Mouse (Mus musculus) kidney, embryonic 16.5 days (tissue): Measurements from ENCODE around the gene Pyroxd1. TPM values are rescaled to one million over a fixed set of nuclear protein-coding genes. Genes with fewer than 3 reads are reported as not detected.
A peak's percentile ranks its signal among the peaks of the same experiment; 100 is the strongest.

Experiments used
- ATAC-seq: fragments of 200-750 bp; cut with Nextera tagmentation; 2 replicates; pipeline ENCODE4 v1.8.0; 2017; ENCODE audit warnings: moderate TSS enrichment; ENCODE audit not compliant: low FRiP score, low TSS enrichment
- H3K27ac ChIP-seq: fragments of 300-500 bp; sonication (generic); 2 replicates; pipeline ENCODE4 v1.5.1; 2014; ENCODE audit warnings: low read length
- H3K27me3 ChIP-seq: fragments of 300-500 bp; sonication (generic); 2 replicates; pipeline ENCODE4 v1.6.1; 2014; ENCODE audit warnings: low read length, control low read depth, mixed read lengths; ENCODE audit not compliant: insufficient read depth
- H3K36me3 ChIP-seq: fragments of 300-500 bp; sonication (generic); 2 replicates; pipeline ENCODE4 v1.6.1; 2014; ENCODE audit warnings: low read length, control low read depth, mixed read lengths; ENCODE audit not compliant: insufficient read depth
- H3K4me1 ChIP-seq: fragments of 300-500 bp; sonication (generic); 2 replicates; pipeline ENCODE4 v1.6.1; 2014; ENCODE audit warnings: low read length, control low read depth, mixed read lengths; ENCODE audit not compliant: insufficient read depth
- H3K4me2 ChIP-seq: fragments of 300-500 bp; sonication (generic); replicated peaks from 2 replicates; pipeline ENCODE4 v1.6.1; 2014; ENCODE audit warnings: low read depth, low read length
- H3K4me3 ChIP-seq: fragments of 300-500 bp; sonication (generic); 2 replicates; pipeline ENCODE4 v1.5.1; 2014; ENCODE audit warnings: mild to moderate bottlenecking, low read length
- H3K9ac ChIP-seq: fragments of 300-500 bp; sonication (generic); replicated peaks from 2 replicates; pipeline ENCODE4 v1.6.1; 2014; ENCODE audit warnings: low read length
- H3K9me3 ChIP-seq: fragments of 300-500 bp; sonication (generic); 2 replicates; pipeline ENCODE4 v1.6.1; 2016; ENCODE audit warnings: low read length, control low read depth
- WGBS: fragments of 180-500 bp; shearing (Covaris S2); extraction: QIAGEN DNeasy Blood & Tissue Kit; methylation state at CpG from one replicate; pipeline ENCODE4 v1.1.7; 2014; 5-methylcytosine and 5-hydroxymethylcytosine counted together
- polyA plus RNA-seq: library from polyadenylated mRNA; unstranded; fragments of >200 nt; fragmentation: Nextera tagmentation; extraction: Ambion mirVana; gene quantifications from 2 replicates; pipeline ENCODE4 v1.2.1, GENCODE M21; 2015

Pyroxd1 gene
- polyA plus RNA-seq, 1 experiment from 2014 or later = 18.3 TPM

DNA sequence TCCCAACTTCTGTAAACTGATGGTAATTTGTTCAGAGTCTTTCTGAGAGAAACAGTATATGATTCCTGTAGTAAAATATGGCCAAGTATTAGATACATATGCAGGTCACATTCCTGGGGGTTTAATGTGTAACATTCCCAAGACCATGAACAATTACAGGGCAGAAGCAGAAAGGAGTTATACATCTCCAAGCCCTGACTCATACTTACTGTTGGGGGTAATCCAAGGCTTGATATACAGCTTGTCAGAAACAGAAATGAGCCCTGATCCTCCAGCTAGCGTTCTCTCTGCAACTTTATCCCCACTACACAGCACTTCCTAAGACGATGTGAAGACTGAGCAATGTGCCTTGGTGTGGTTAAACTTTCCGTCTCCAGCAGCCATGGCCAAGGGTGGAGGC, 22.1 kb downstream of the Pyroxd1 start:
- Histone ChIP-seq H3K4me1 (no peaks in the 10 kb centered on the region), H3K4me3 (no peak overlapping the region), H3K9ac (no peak overlapping the region), H3K27me3 (no peaks in the 10 kb centered on the region), H3K4me2 (no peak overlapping the region), H3K36me3 (peaks cover 27% of the 10 kb centered on the region), H3K27ac (no peak overlapping the region), H3K9me3 (no peaks in the 10 kb centered on the region)
- no peak for ATAC-seq
- 89% methylated on average over 3 of the region's 3 CpGs for WGBS

- H3K9me3 ChIP-seq = no peaks in the 10 kb centered on the region
- 93% methylated on average over 3 of the region's 3 CpGs for WGBS
- no peaks in the 10 kb centered on the region for H3K4me1 ChIP-seq
- no peak for ATAC-seq
- peaks cover 33% of the 10 kb centered on the region for H3K36me3 ChIP-seq
- no peaks in the 10 kb centered on the region for H3K27me3 ChIP-seq
- H3K4me2 ChIP-seq = no peak overlapping the region
- no peak overlapping the region for H3K4me3 ChIP-seq
- H3K27ac ChIP-seq = no peak overlapping the region
- no peak overlapping the region for H3K9ac ChIP-seq
These were observed 24.1 kb downstream of the Pyroxd1 start for GRCm38 (mm10) chr6:142369568-142369967.

DNA sequence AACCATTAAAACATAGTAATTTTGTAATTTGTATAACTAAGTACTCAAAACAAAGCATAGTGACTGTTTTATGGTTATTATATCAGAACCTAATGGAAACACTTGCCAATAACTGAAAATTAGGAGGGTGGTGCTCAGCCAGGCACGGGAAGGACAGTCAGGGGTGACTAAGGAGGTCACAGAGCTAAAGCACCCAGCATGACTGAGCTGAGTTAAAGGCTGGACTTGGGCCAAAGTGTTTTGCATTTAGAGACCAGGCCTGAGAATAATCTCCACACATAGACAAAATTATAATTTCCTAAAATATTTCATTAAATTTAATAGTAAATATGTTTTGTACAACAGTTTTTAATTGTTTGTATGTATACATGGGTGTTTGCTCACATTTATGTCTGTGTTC, 31.6 kb downstream of the Pyroxd1 start:
- no peak overlapping the region for H3K27ac ChIP-seq
- H3K9me3 ChIP-seq = no peaks in the 10 kb centered on the region
- WGBS = 36% methylated on average over 1 of the region's 1 CpGs
- H3K27me3 ChIP-seq = no peaks in the 10 kb centered on the region
- H3K9ac ChIP-seq = no peak overlapping the region
- H3K4me1 ChIP-seq = no peaks in the 10 kb centered on the region
- no peak overlapping the region for H3K4me2 ChIP-seq
- no peak overlapping the region for H3K4me3 ChIP-seq
- no peak for ATAC-seq
- H3K36me3 ChIP-seq = peaks cover 21% of the 10 kb centered on the region; the same call in 1 of the 2 replicates

GRCm38 (mm10) chr6:142378576-142379330, 33.3 kb downstream of the Pyroxd1 start:
- no peak overlapping the region for H3K4me2 ChIP-seq
- no peak overlapping the region for H3K9ac ChIP-seq
- H3K36me3 ChIP-seq = 0 out of 2 replicates have a peak, but pooled peaks cover 15% of the 10 kb centered on the region
- H3K4me3 ChIP-seq = no peak overlapping the region
- no peak for ATAC-seq
- no peaks in the 10 kb centered on the region for H3K27me3 ChIP-seq
- no peaks in the 10 kb centered on the region for H3K9me3 ChIP-seq
- no peak overlapping the region for H3K27ac ChIP-seq
- no peaks in the 10 kb centered on the region for H3K4me1 ChIP-seq
- WGBS = 90% methylated on average over 8 of the region's 8 CpGs

DNA sequence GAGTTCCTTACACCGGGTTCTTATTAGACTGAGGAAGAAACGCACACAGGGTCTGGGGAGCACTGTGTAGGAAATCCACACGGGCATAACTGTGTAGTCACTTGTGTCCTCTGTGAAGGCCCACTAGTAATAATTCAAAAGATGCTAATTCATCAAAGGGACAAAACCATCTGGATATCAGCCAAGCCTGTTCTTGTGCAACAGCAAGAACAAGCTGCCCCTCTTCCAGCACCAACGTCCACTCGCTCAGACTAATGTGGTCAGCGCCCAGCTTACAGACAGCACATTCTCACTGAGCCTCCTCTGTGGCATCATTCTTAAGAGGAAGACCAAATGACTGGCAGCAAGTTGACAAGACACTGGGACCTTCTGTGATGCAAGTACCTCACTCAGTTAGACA, 34.5 kb downstream of the Pyroxd1 start:
- no peaks in the 10 kb centered on the region for H3K27me3 ChIP-seq
- H3K36me3 ChIP-seq = 0 out of 2 replicates have a peak, but pooled peaks cover 7% of the 10 kb centered on the region
- H3K4me2 ChIP-seq = no peak overlapping the region
- no peak overlapping the region for H3K9ac ChIP-seq
- H3K27ac ChIP-seq = no peak overlapping the region
- no peaks in the 10 kb centered on the region for H3K9me3 ChIP-seq
- H3K4me3 ChIP-seq = no peak overlapping the region
- 88% methylated on average over 6 of the region's 6 CpGs for WGBS
- ATAC-seq = no peak
- H3K4me1 ChIP-seq = no peaks in the 10 kb centered on the region

GRCm38 (mm10) chr6:142381615-142382014, 36.2 kb downstream of the Pyroxd1 start:
- Histone ChIP-seq H3K4me1 (peaks cover 6% of the 10 kb centered on the region), H3K4me3 (no peak overlapping the region), H3K27ac (no peak overlapping the region), H3K36me3 (no peaks in the 10 kb centered on the region), H3K4me2 (no peak overlapping the region), H3K9me3 (no peaks in the 10 kb centered on the region), H3K27me3 (no peaks in the 10 kb centered on the region), H3K9ac (no peak overlapping the region)
- 84% methylated on average over 7 of the region's 7 CpGs for WGBS
- no peak for ATAC-seq

- WGBS = 83% methylated on average over 9 of the region's 9 CpGs
- Histone ChIP-seq H3K4me1 (peaks cover 18% of the 10 kb centered on the region), H3K4me2 (no peak overlapping the region), H3K27ac (no peak overlapping the region), H3K9ac (no peak overlapping the region), H3K9me3 (no peaks in the 10 kb centered on the region), H3K4me3 (no peak overlapping the region), H3K36me3 (no peaks in the 10 kb centered on the region), H3K27me3 (no peaks in the 10 kb centered on the region)
- ATAC-seq = no peak
These were observed 39.1 kb downstream of the Pyroxd1 start for GRCm38 (mm10) chr6:142384521-142384920.

GRCm38 (mm10) chr6:142386285-142387010, 41.0 kb downstream of the Pyroxd1 start:
- Histone ChIP-seq H3K4me2 (peak overlapping the region; percentile 77), H3K27ac (no peak overlapping the region), H3K36me3 (no peaks in the 10 kb centered on the region), H3K4me3 (peak overlapping the region; percentile 99), H3K9me3 (no peaks in the 10 kb centered on the region), H3K27me3 (no peaks in the 10 kb centered on the region), H3K4me1 (peaks cover 18% of the 10 kb centered on the region), H3K9ac (peak overlapping the region; percentile 73)
- peak; percentile 77; the same call in 1 of the 2 replicates for ATAC-seq
- WGBS = 4% methylated on average over 31 of the region's 31 CpGs

- H3K4me1 ChIP-seq = peaks cover 18% of the 10 kb centered on the region
- H3K4me2 ChIP-seq = peak within 1 kb of the TSS; percentile 77
- peak; percentile 100 for ATAC-seq
- H3K27me3 ChIP-seq = no peaks in the 10 kb centered on the region
- no peaks in the 10 kb centered on the region for H3K9me3 ChIP-seq
- WGBS = under 1% methylated on average over 87 of the region's 87 CpGs
- H3K4me3 ChIP-seq = peak within 1 kb of the TSS; percentile 99
- H3K36me3 ChIP-seq = no peaks in the 10 kb centered on the region
- 0 out of 2 replicates have a peak within 1 kb of the TSS, but pooled peaks have one; percentile 21 for H3K27ac ChIP-seq
- peak within 1 kb of the TSS; percentile 94 for H3K9ac ChIP-seq
These were observed 41.7 kb downstream of the Pyroxd1 start, which contains the start of the genes Recql and Golt1b for GRCm38 (mm10) chr6:142387011-142387754. TSS of gene Recql (minus strand) at chr6:142387087. TSS of gene Golt1b (plus strand) at chr6:142387221.
